Mouse (Mus musculus): ENCODE data around the gene Ankrd55. TPM values are rescaled to one million over a fixed set of nuclear protein-coding genes. Genes with fewer than 3 reads are reported as not detected.
"Not testable (repeated sequence)": the region's sequence is repeated elsewhere in the genome, so short reads cannot be mapped to it uniquely, and the experiment has no call there.

The Ankrd55 gene
- polyA plus RNA-seq, 1 experiment from 2014 or later, result 0.08 TPM

GRCm38 (mm10) chr13:112424212-112424611 is 136.0 kb downstream of the Ankrd55 start:
- Histone ChIP-seq H3K4me1 (peaks cover 10% of the 10 kb centered on the region), H3K36me3 (no peaks in the 10 kb centered on the region), H3K27ac (no peak overlapping the region), H3K4me2 (no peak overlapping the region), H3K9ac (no peak overlapping the region), H3K4me3 (no peak overlapping the region), H3K9me3 (replicated peaks) (no peaks in the 10 kb centered on the region), H3K27me3 (replicated peaks) (no peaks in the 10 kb centered on the region)
- ATAC-seq, result no peak
- WGBS (ENCODE audit: insufficient replicate concordance), result 63% methylated on average over 2 of the region's 2 CpGs

DNA sequence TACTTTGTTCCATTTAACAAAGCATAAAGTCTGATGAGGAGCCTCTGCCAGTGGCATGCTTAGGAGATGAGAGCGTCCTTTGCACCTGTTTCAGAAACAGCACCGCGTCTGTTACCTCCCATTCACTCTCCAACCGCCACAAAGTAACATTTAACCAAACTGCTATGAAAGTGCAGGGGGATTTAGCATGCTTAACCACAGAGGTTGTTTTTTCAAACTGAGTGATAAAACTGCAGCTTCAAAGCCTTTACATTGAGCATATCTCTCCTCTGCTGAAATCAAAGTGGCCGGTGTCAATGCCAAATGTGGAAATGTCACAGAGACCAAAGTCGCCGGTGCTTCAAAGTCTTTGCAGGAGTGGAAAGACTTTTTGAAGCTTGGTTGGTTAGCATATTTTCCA is 136.4 kb downstream of the Ankrd55 start:
- Histone ChIP-seq H3K27me3 (replicated peaks) (no peaks in the 10 kb centered on the region), H3K27ac (no peak overlapping the region), H3K9me3 (replicated peaks) (no peaks in the 10 kb centered on the region), H3K4me1 (peaks cover 10% of the 10 kb centered on the region), H3K36me3 (no peaks in the 10 kb centered on the region), H3K4me3 (no peak overlapping the region), H3K9ac (no peak overlapping the region), H3K4me2 (no peak overlapping the region)
- WGBS (ENCODE audit: insufficient replicate concordance), result 68% methylated on average over 7 of the region's 7 CpGs
- ATAC-seq, result no peak

GRCm38 (mm10) chr13:112425181-112425654 is 137.0 kb downstream of the Ankrd55 start:
- Histone ChIP-seq H3K4me2 (no peak overlapping the region), H3K9me3 (replicated peaks) (no peaks in the 10 kb centered on the region)
- 56% methylated on average over 8 of the region's 8 CpGs for WGBS (ENCODE audit: insufficient replicate concordance)

DNA sequence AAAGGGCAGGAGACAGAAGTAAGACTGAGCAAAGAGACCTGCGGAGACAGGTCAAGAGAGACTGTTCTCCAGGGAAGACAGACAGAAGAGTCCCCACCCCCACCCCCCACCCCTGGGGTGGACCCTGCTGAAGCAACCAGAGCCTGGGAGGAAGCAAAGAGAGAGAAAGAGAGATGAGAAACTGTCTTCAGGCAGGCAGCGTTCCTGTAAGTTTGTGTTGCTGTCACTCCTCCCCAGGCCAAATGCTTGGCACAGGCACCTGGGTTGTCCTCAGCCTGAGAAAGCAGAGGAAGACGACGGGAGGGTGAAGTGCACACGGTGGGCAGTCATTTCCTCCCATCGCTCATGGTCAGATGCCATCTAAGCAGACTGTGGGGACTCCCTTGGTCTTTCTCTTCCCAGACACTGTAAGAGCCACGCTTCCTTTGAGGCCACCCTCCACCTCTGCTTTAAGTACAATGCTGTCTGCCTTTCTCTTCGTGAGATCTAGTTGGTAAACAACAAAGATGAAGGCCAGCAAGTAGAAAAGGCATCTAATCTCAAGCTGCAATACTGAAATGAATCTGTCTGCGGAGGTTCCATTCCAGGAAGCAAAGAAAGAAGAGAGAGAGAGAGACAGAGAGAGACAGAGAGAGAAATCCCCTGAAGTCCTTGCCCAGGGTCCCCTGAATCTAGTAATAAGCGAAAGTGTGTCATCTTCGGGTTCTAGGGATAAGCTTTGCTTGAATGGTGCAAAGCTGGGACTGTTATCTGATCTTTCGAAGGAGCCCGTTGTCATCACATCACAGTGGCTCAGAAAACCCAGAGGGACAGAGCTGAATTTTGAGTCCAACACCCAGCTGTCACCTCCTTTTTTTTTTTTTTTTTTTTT is 138.2 kb downstream of the Ankrd55 start:
- 28% methylated on average over 13 of the region's 13 CpGs for WGBS (ENCODE audit: insufficient replicate concordance)
- Histone ChIP-seq H3K4me3 (no peak overlapping the region), H3K27ac (no peak overlapping the region), H3K36me3 (no peaks in the 10 kb centered on the region), H3K9ac (no peak overlapping the region), H3K9me3 (replicated peaks) (no peaks in the 10 kb centered on the region), H3K4me2 (no peak overlapping the region), H3K27me3 (replicated peaks) (no peaks in the 10 kb centered on the region), H3K4me1 (peaks cover 10% of the 10 kb centered on the region)
- ATAC-seq, result no peak

More at GRCm38 (mm10) chr13:112425181-112425654, 137.0 kb downstream of the Ankrd55 start:
- Histone ChIP-seq H3K4me3 (no peak overlapping the region), H3K9ac (no peak overlapping the region), H3K36me3 (no peaks in the 10 kb centered on the region), H3K27ac (no peak overlapping the region), H3K4me1 (peaks cover 10% of the 10 kb centered on the region), H3K27me3 (replicated peaks) (no peaks in the 10 kb centered on the region)
- no peak for ATAC-seq

- not testable (repeated sequence) for H3K27ac ChIP-seq; H3K4me3 ChIP-seq; H3K27me3 ChIP-seq (replicated peaks); H3K36me3 ChIP-seq; ATAC-seq; H3K9me3 ChIP-seq (replicated peaks); H3K4me2 ChIP-seq; H3K9ac ChIP-seq; H3K4me1 ChIP-seq
- WGBS (ENCODE audit: insufficient replicate concordance), result 66% methylated on average over 4 of the region's 4 CpGs
Observed at GRCm38 (mm10) chr13:112427136-112427470, 138.9 kb downstream of the Ankrd55 start.

GRCm38 (mm10) chr13:112427521-112427920 is 139.3 kb downstream of the Ankrd55 start:
- H3K27me3 ChIP-seq (replicated peaks), result no peaks in the 10 kb centered on the region
- H3K9ac ChIP-seq, result no peak overlapping the region
- no peak for ATAC-seq
- WGBS (ENCODE audit: insufficient replicate concordance), result 59% methylated on average over 15 of the region's 15 CpGs
- no peaks in the 10 kb centered on the region for H3K36me3 ChIP-seq
- H3K9me3 ChIP-seq (replicated peaks), result no peaks in the 10 kb centered on the region
- no peak overlapping the region for H3K27ac ChIP-seq
- H3K4me1 ChIP-seq, result peaks cover 10% of the 10 kb centered on the region
- no peak overlapping the region for H3K4me2 ChIP-seq
- no peak overlapping the region for H3K4me3 ChIP-seq

- ATAC-seq, result no peak
- Histone ChIP-seq H3K4me1 (no peaks in the 10 kb centered on the region), H3K9ac (no peak overlapping the region), H3K36me3 (no peaks in the 10 kb centered on the region), H3K9me3 (replicated peaks) (no peaks in the 10 kb centered on the region), H3K27me3 (replicated peaks) (peaks cover 4% of the 10 kb centered on the region; the same call in 1 of the 2 replicates), H3K4me2 (no peak overlapping the region), H3K4me3 (no peak overlapping the region), H3K27ac (no peak overlapping the region)
- 27% methylated on average over 5 of the region's 5 CpGs for WGBS (ENCODE audit: insufficient replicate concordance)
Observed at GRCm38 (mm10) chr13:112433271-112433670, 145.0 kb downstream of the Ankrd55 start.

Other genes with a start within 250 kb of the Ankrd55 start
- 10.1 and 11.1 TPM in 2 replicates for gene Il6st, start 175.6 kb downstream of the Ankrd55 start, polyA plus RNA-seq (2016; fragmentation: Nextera tagmentation; extraction: Ambion mirVana)